Mouse (Mus musculus) limb, embryonic 14.5 days (tissue): ENCODE results near the gene Gm42791. TPM values are rescaled to one million over a fixed set of nuclear protein-coding genes. Genes with fewer than 3 reads are reported as not detected.

Experiments
- ATAC-seq: fragments of 200-750 bp; cut with Nextera tagmentation; 2 replicates; pipeline ENCODE4 v1.8.0; 2017; ENCODE audit warnings: low read depth, moderate number of reproducible peaks, moderate TSS enrichment; ENCODE audit not compliant: low FRiP score
- DNase-seq: peaks from one replicate; pipeline ENCODE4 v3.0.0-alpha.2; 2015; ENCODE audit warnings: low spot score
- H3K27ac ChIP-seq: fragments of 300-500 bp; sonication (generic); replicated peaks from 2 replicates; pipeline ENCODE4 v1.5.1; 2014; ENCODE audit warnings: low read depth, mild to moderate bottlenecking, low read length, moderate library complexity, mixed read lengths
- H3K27me3 ChIP-seq: fragments of 300-500 bp; sonication (generic); 2 replicates; pipeline ENCODE4 v1.6.1; 2014; ENCODE audit warnings: low read length, mixed read lengths; ENCODE audit not compliant: control insufficient read depth, insufficient read depth
- H3K36me3 ChIP-seq: fragments of 300-500 bp; sonication (generic); 2 replicates; pipeline ENCODE4 v1.6.1; 2014; ENCODE audit warnings: mild to moderate bottlenecking, low read length, moderate library complexity, mixed read lengths; ENCODE audit not compliant: control insufficient read depth, insufficient read depth
- H3K4me1 ChIP-seq: fragments of 300-500 bp; sonication (generic); 2 replicates; pipeline ENCODE4 v1.6.1; 2014; ENCODE audit warnings: antibody characterized with exemption, low read length, mixed read lengths; ENCODE audit not compliant: control insufficient read depth, insufficient read depth
- H3K4me2 ChIP-seq: fragments of 300-500 bp; sonication (generic); replicated peaks from 2 replicates; pipeline ENCODE4 v1.6.1; 2014; ENCODE audit warnings: low read depth, mild to moderate bottlenecking, low read length, moderate library complexity; ENCODE audit not compliant: severe bottlenecking
- H3K4me3 ChIP-seq: fragments of 300-500 bp; sonication (generic); replicated peaks from 2 replicates; pipeline ENCODE4 v1.5.1; 2014; ENCODE audit warnings: low read length
- H3K9ac ChIP-seq: fragments of 300-500 bp; sonication (generic); 2 replicates; pipeline ENCODE4 v1.6.1; 2014; ENCODE audit warnings: mild to moderate bottlenecking, low read depth, low read length, moderate library complexity; ENCODE audit not compliant: severe bottlenecking
- H3K9me3 ChIP-seq: fragments of 300-500 bp; sonication (generic); 2 replicates; pipeline ENCODE4 v1.6.1; 2016; ENCODE audit warnings: low read length; ENCODE audit not compliant: control insufficient read depth
- POLR2A ChIP-seq: fragments of 200-500 bp; IDR thresholded peaks from 2 replicates; pipeline ENCODE4 v1.8.0; 2012; ENCODE audit warnings: inconsistent platforms, mild to moderate bottlenecking, moderate library complexity, borderline replicate concordance; ENCODE audit not compliant: insufficient read depth, insufficient read length; ENCODE audit errors: extremely low read depth
- WGBS: fragments of 180-500 bp; shearing (Covaris S2); extraction: QIAGEN DNeasy Blood & Tissue Kit; methylation state at CpG from one replicate; pipeline ENCODE4 v1.1.7; 2014; 5-methylcytosine and 5-hydroxymethylcytosine counted together
- polyA plus RNA-seq, 2 experiments: library from polyadenylated mRNA; depleted of rRNA in 1 of 2; stranded (reverse) in 1 of 2; unstranded in 1 of 2; fragments of >200 nt; fragmentation: Nextera tagmentation in 1 of 2; extraction: Ambion mirVana in 1 of 2; gene quantifications; 2 replicates each; pipeline versions ENCODE4 v1.2.1 to v1.2.3; 2012 to 2014

The Gm42791 gene
- polyA plus RNA-seq, 2 experiments = not detected

DNA sequence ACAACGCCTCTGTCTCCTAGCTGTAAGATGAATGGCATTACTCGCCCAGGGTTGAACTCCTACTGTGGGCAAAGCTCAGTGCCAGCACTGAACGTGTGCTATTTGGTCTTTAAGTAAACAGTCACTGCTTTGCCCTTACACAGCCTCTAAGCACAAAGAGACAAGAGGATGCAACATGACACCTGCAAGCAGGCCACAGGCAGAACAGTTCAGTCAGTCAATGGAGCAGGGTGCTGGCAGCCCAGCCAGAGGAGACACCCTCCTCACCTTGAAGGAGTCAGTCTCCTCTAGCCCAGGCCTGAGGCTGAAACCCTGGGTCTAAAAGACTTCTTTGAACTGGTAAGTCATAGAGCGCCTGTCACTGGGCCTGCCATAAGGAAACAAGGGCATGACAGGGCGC is 76.9 kb downstream of the Gm42791 start:
- WGBS = 75% methylated on average over 5 of the region's 5 CpGs
- no peak overlapping the region for H3K4me3 ChIP-seq
- no peaks in the 10 kb centered on the region for H3K27me3 ChIP-seq
- peaks cover 43% of the 10 kb centered on the region for H3K36me3 ChIP-seq
- DNase-seq (no peak), ATAC-seq (no peak)
- no peaks in the 10 kb centered on the region for H3K9me3 ChIP-seq
- TF ChIP-seq POLR2A = no peak
- no peaks in the 10 kb centered on the region for H3K4me1 ChIP-seq
- no peak overlapping the region for H3K4me2 ChIP-seq
- H3K9ac ChIP-seq = no peak overlapping the region
- no peak overlapping the region for H3K27ac ChIP-seq

DNA sequence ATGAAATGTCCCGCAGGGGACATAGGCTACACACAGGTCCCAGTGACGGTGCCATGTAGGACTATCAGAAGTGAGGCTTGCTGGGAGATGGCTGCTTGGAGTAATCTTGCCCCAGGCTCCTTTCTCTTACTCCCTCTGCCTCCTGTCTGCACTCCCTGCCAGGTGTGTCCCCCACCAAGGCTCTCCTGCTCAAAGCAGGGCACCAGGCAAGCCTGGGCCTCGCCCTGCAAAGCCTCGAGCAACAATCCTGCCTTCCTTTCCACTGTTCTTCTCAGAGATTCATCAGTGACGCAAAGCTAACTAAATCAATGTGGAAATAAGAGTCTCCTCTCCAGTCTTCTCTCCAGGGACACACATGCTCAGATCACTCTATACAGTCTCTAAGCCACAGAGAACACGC is 78.2 kb downstream of the Gm42791 start:
- Histone ChIP-seq H3K27ac (no peak overlapping the region), H3K4me2 (no peak overlapping the region), H3K36me3 (peaks cover 45% of the 10 kb centered on the region), H3K27me3 (no peaks in the 10 kb centered on the region), H3K9me3 (no peaks in the 10 kb centered on the region), H3K4me1 (no peaks in the 10 kb centered on the region), H3K4me3 (no peak overlapping the region), H3K9ac (no peak overlapping the region)
- no peak for TF ChIP-seq POLR2A
- no peak for DNase-seq
- no peak for ATAC-seq
- WGBS = 71% methylated on average over 6 of the region's 6 CpGs

DNA sequence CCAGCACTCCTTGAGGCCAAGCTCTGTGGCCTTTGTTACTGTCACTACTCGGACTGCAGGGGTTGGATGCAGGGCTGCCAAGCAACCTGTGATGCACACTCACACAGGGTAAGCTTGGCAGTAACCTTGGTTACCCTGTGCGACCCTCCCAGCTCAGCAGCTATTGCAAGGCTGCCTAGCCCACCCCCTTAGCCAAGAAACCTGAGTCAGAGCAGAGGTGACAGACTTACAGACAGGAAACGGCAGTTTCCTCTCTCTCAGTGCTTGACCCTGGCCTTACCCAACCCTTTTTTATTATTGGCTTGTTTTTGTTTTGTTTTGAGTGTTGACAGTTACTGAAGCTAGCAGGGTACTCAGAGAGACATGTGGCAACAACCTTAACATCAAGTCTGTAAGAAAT is 82.7 kb downstream of the Gm42791 start:
- TF ChIP-seq POLR2A = no peak
- no peak overlapping the region for H3K27ac ChIP-seq
- no peak overlapping the region for H3K9ac ChIP-seq
- H3K4me1 ChIP-seq = no peaks in the 10 kb centered on the region
- 48% methylated on average over 3 of the region's 3 CpGs for WGBS
- H3K4me2 ChIP-seq = no peak overlapping the region
- no peaks in the 10 kb centered on the region for H3K27me3 ChIP-seq
- DNase-seq = no peak
- no peaks in the 10 kb centered on the region for H3K9me3 ChIP-seq
- H3K4me3 ChIP-seq = no peak overlapping the region
- peaks cover 26% of the 10 kb centered on the region for H3K36me3 ChIP-seq
- no peak for ATAC-seq

DNA sequence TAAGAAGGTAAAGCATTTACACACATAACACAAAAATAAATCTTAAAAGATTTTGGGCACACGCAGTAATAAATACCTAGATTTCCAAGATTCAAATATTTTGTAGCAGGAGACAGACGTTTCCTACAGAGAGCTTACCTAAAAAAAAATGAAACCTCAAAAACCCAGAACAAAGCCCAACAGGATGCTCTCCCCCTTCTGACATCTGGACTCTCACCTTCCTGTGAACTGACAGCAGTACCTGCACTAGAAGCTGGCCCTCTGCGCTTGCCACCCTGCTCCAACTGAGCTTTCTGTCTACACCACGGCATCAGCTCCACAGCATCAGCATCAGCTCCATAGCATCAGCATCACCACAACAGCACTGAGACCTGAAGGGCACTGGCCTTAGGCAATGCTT is 84.9 kb downstream of the Gm42791 start:
- no peak for ATAC-seq
- H3K9ac ChIP-seq = no peak overlapping the region
- H3K27me3 ChIP-seq = no peaks in the 10 kb centered on the region
- DNase-seq = no peak
- WGBS = 92% methylated on average over 4 of the region's 4 CpGs
- no peaks in the 10 kb centered on the region for H3K9me3 ChIP-seq
- H3K36me3 ChIP-seq = peaks cover 18% of the 10 kb centered on the region
- H3K4me3 ChIP-seq = no peak overlapping the region
- no peaks in the 10 kb centered on the region for H3K4me1 ChIP-seq
- no peak overlapping the region for H3K4me2 ChIP-seq
- no peak for TF ChIP-seq POLR2A
- H3K27ac ChIP-seq = no peak overlapping the region

DNA sequence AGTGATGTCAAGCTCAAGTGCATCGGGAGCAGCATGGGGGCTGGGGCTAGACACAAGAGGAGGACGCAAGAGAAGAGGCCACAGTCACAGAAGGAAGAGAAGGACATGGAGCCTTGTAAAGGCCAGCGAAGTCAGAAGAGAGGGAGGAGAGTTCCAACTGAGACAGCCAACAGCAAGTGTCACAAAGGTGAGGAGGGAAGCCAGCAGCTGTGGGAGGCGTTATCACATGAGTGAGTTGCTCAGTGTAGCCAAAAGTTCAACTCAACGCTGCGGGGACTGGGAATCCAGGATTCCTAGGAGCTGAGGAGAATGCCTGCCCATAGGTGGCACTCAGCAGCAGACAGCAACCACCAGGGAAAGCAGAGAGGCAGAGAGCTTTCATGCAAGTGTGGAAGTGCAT is 85.5 kb downstream of the Gm42791 start:
- 51% methylated on average over 6 of the region's 6 CpGs for WGBS
- no peak overlapping the region for H3K27ac ChIP-seq
- peaks cover 19% of the 10 kb centered on the region for H3K36me3 ChIP-seq
- no peaks in the 10 kb centered on the region for H3K9me3 ChIP-seq
- H3K4me1 ChIP-seq = no peaks in the 10 kb centered on the region
- no peak for TF ChIP-seq POLR2A
- DNase-seq = peak; percentile 30
- H3K4me2 ChIP-seq = no peak overlapping the region
- no peak for ATAC-seq
- H3K9ac ChIP-seq = no peak overlapping the region
- H3K27me3 ChIP-seq = no peaks in the 10 kb centered on the region
- no peak overlapping the region for H3K4me3 ChIP-seq

DNA sequence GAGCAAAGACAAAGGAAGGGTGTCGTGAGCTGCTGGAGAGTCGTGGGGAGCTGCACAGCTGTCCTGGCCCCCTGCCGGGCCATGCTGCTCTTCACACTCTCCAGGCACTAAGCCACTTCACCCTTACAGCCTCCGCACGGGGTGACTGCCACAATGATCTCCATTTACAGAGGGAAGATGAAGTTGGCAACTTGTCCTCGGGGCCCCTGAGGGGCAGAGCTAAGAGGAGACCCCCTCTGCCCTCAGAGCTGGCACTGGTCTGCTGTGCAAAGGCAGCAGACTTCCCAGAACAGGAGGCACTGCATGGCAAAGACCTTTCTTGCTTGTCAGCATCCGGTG is 85.9 kb downstream of the Gm42791 start:
- Histone ChIP-seq H3K4me1 (no peaks in the 10 kb centered on the region), H3K4me3 (no peak overlapping the region), H3K4me2 (no peak overlapping the region), H3K36me3 (peaks cover 22% of the 10 kb centered on the region), H3K27me3 (no peaks in the 10 kb centered on the region), H3K9ac (no peak overlapping the region), H3K9me3 (no peaks in the 10 kb centered on the region), H3K27ac (no peak overlapping the region)
- no peak for TF ChIP-seq POLR2A
- peak; percentile 16; the same call in 1 of the 2 replicates for ATAC-seq
- 34% methylated on average over 7 of the region's 7 CpGs for WGBS
- DNase-seq = peak; percentile 32
